Mouse (Mus musculus) G1E-ER4 (cell line): ENCODE data around the gene Ankrd23. TPM values are rescaled to one million over a fixed set of nuclear protein-coding genes. Genes with fewer than 3 reads are reported as not detected.

Experiments
- GATA1 ChIP-seq: IDR thresholded peaks from one replicate; pipeline ENCODE4 v1.8.0; 2012; ENCODE audit warnings: low read length, inconsistent platforms
- polyA plus RNA-seq: library from polyadenylated mRNA; stranded (reverse); fragments of >175 nt; gene quantifications from 2 replicates; pipeline ENCODE4 v1.2.3, GENCODE M21; 2012

Gene Ankrd23
- polyA plus RNA-seq, 1 experiment: 13.0 TPM

DNA sequence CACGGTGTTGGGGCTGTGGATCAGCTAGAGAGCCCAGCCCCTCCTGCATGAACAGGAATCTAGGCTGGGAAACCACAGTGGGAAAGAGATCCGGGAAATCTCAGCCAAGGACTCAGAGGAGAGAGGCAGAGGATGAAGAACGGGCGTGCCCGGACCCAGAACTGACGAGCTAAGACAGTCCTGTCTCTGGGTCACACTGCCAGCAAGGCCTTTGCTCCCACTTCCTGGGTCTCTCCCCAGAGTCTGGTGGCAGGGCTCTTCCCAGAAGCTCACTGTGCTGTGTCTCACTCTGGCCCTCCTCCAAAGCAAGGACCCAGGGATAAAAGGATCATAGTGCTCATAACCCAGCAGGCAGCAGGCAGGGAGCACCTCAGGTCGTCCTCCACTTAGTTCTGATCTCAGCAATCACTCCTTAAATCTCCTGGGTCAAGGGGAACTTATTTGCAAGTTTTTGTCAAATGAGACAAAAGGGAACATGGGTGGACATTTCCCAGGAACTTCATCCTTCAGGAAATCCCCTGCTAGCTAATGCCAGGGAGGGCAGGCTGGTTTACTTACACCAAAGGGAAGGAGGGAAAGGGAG, 33.1 kb upstream of the Ankrd23 start:
- TF ChIP-seq GATA1: no peak

DNA sequence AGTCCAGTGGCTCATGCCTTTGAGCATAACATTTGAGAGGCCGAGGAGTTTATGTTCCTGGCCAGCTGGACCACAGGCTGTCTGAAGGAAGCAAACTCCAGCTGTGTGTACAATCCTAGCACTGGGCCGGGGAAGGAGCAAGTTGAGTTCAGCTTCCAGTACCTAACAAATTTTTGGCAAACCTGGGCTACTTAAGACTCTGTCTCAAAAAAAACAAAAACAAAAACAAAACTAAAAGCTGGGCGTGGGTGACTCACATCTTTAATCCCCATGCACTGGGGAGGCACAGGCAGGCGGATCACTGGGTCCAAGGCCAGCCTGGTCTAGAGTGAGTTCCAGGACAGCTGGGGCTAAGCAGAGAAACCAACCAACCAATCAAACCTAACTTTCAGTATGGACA, 32.1 kb upstream of the Ankrd23 start:
- no peak for TF ChIP-seq GATA1

DNA sequence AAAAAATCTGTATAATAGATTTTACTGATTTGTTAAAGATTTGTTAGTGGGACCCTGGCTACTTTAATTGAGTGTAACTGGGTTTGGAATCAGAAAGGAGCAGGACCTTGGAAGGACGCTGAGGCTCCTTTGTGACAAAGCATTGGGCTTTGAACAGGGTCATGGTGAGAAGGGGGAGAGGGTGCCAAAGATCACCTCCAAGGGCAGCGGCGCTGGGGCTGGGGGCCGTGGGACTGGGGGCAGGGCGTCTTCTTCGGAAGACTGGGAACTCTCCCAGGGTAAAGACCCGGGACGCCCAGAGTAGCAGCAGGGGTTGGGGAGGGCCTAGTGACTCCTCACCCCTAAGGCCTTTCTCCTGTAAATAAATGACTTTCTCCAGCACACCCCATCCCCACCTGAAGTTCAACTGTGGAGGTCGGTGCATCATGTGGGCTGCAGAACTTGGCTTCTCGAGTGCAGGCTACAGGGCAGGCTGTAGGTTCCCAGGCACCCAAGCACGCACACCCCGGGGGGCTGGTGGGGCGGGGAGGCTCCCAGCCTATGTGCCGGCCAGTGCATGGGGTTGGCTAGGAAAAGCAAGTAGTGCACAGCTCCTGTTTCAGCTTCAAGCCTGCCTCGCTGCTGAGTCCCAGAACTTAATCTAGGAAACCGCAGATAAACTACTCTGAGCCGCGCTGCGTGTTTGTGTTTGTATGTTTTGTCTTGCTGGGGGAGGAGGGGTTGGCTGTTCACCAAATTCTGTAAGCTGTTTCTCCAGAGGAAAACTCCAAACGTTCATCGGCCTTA, 31.3 kb upstream of the Ankrd23 start:
- no peak for TF ChIP-seq GATA1

DNA sequence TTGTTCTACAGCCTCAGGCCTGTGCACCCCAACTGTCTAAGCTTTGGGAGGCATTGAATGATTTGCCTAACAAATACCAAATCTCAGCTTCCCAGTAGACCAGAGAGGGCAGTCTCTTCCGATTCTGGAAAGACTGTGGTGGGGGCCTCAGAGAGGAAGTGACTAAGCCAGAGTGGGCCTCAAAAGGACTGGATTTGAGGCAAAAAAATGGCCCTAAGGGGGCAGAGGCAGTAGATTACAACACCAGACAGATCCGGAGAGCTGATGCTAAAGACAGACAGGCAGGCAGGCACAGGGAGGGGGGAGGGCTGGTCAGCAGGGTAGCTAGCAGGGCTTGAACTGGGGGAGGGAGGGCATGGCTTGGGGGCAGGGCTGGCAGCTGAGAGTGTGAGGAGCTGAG, 29.7 kb upstream of the Ankrd23 start:
- no peak for TF ChIP-seq GATA1

DNA sequence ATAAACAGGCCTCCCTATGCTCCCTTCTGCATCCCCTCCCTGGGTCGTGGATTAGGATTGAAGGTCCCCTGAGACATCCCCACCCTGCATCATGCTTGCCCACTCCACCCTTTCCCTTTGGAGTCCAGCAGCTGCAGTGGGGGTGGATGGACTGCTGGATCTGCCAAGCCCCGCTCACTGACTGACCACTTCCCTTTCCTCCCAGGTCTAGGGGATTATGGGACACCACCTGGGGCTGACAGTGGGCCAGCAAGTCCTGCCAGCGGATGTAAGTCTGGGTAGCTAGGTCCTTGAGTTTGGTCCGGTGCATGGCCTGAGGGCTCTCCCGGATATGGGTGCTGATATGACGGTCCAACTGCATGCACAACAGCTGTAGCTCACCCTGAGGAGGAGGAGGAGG, 27.4 kb upstream of the Ankrd23 start:
- no peak for TF ChIP-seq GATA1

DNA sequence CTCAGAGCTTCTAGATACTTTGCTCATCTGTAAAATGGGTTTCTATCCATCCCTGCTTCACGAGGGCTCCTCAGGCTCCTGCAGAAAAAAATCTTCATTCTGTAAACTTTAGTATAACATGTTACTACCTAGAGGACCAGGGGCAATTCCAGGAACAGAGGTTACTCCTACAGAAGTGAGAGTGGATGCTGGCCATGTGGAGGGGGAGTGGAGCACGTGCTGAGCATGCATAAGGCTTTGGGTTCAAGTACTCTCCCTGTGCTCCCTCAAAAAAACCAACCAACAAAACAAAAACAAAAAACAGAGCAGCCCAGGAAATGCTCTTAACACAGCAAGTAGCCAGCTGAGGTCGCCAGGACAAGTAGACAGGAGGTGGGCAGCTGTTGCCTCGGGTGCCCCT, 26.9 kb upstream of the Ankrd23 start:
- no peak for TF ChIP-seq GATA1

DNA sequence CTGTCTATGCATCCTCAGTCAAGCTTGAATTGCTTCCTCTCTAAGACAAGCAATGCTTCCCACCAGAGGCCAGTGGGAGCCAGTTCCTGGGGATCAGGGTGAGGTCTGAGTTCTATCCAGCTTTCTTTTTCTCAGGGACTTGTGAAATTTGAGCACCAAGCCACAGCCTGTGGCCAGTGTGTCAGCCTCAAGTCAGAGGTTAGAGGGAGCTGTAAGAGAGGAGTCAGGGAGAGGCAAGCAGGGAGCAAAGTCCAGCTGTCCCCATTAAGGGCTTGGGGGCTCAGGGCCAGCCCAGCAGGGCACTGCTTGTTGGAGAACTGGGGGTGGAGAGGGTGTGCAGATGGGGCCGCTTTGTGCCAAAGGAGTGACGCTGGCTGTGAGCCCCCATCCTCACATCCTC, 26.5 kb upstream of the Ankrd23 start:
- TF ChIP-seq GATA1: no peak

DNA sequence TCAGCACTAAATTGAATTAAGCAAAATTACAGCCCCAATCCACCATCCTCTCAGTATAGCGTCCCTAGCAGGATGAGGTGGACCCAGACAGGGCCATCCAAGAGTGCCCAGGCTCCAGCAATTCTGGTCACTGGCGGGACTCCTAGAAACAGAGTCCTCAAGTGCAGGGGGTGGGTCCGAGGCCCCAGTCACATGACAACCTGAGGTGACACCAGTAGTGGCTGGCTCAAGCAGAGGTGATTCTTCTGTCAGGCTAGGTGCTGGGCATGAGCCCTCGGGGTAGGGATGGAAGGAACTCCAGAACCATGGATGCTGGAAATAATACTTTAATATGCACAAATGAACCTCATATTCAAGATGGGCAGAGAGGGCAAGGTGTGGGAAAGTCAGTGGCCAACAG, 25.7 kb upstream of the Ankrd23 start:
- no peak for TF ChIP-seq GATA1

DNA sequence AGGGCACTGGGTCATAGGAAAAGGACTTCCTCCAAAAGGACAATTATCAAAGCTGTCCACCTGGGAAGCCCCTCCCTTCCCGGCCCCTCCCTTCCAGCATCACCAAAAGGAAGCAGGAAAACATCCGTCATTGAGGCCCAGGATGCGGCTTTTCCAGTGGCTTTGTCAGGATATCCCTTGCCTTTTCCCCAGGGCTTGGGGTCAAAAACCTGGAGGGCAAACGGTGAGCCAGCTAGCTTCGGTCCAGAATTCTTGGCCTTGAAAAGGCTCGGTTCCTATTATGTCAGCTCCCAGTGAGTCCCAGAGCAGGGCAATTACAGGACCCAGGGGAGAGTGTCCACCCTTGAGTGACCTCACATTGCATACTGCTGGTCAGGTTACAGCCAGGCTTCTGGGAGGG, 24.2 kb upstream of the Ankrd23 start:
- TF ChIP-seq GATA1: no peak

DNA sequence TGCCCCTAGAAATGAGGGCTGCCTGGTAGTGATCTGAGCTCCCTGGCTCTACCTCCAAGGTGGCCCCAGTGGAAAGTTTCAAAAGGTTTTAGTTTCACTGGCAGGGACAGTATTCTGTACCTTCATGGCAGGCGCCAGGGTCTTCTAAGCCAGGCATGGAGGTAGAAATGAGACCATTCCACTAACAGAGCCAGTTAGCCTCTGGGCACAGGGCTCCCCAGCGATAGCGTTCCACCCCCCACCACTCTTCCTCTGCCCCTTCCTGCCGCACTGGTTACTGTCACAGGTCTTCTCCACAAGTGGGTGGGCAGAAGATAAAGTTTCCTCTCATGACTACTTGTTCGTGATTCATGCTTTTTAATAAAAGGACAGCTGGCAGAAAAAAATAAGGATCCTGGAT, 23.2 kb upstream of the Ankrd23 start:
- TF ChIP-seq GATA1: no peak

DNA sequence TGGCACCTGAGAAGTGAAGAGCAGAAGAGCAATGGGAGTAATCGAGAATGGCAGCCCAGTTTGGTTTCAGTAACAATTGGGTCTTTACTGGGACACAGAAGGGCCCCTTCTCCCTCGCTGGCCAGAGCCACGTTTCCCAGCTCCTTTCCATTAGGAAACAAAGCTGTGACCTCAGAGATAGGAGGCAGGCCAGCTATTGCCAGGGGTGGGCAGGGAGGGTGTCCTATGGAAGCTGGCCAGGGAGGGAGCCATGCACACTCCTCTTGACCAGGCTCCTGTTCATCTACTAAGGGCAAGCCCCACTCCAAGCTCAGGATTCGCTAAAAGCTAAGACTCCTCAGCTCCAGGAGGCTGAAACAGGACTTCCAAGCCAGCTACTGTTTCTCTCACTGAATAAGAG, 22.6 kb upstream of the Ankrd23 start:
- TF ChIP-seq GATA1: no peak

DNA sequence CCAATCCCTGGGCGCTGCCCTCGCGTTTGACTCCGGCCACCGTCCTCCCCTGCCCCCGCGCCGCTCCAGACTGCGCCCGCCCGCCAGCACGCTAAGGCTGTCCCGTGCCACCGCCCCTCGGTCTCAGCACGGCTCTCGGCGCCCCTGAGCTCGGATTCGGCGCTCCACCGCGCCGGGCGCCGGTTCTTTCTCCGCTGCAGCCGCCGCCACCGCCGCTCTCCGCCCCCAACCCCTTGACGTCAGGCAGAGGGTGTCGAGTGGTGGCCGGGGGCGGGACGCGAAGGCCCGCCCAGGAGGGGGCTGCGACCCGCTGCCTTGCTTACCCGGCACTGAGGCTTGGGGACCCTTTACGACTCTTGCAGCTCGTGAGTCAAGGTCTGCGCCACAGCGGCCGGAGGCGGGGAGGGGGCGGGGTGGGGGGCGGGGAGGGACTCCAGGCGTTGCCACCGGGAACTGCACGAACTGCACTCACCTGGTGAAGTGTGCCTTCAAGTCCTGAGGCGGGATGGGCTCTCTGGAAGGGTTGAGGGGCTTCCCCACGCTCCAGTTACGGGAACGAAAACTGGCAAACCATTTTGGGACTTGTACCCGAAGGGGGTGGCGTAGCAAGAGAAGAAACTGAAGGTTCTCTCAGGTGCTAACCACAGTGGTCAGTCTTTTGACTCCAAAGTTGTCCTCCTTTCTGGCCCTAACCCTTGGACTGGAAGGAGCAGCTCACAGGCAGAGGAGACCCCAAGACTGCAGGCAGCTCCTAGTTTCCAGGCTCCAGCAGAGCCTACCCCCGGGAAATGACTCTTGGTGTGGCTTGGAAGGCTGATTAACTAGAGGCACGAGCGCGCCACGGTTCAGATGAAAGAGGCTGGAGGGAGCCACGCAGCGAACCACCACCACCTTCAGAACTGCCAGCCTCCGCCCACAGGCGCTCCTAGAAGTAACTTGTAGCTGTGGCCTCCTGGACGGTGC, 21.6 kb upstream of the Ankrd23 start, which contains the start of gene Sema4c:
Gene Sema4c, minus strand, starts transcription at position 319 of the 963 bp plus-strand sequence.
- TF ChIP-seq GATA1: no peak

DNA sequence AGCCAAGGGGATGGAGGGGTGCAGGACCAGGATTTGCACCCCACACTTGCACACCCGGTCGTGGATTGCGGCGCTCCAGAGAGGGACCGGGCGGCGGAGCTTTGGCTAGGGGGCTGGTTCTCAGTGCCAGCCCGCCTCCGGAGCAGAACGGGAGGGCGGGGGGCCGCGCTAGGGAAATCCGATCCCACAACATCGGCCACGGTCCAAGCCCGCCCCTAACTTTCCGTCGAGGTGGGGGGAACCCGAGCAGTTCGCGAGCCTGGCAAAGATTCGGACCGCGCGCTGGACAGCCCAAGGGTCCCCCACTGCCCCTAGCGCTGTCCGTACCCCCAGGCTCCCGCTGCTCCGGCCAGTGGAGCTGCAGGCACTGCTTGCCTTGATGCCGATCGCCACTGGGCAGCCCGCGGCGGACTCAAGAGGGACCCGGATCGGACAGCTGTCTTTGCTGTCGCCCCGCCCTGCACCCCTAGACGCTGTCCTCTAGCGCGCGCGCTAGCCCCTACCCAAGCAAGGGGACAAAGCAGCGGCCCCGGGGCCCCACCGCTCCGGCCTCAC, 20.9 kb upstream of the Ankrd23 start:
- TF ChIP-seq GATA1: no peak

DNA sequence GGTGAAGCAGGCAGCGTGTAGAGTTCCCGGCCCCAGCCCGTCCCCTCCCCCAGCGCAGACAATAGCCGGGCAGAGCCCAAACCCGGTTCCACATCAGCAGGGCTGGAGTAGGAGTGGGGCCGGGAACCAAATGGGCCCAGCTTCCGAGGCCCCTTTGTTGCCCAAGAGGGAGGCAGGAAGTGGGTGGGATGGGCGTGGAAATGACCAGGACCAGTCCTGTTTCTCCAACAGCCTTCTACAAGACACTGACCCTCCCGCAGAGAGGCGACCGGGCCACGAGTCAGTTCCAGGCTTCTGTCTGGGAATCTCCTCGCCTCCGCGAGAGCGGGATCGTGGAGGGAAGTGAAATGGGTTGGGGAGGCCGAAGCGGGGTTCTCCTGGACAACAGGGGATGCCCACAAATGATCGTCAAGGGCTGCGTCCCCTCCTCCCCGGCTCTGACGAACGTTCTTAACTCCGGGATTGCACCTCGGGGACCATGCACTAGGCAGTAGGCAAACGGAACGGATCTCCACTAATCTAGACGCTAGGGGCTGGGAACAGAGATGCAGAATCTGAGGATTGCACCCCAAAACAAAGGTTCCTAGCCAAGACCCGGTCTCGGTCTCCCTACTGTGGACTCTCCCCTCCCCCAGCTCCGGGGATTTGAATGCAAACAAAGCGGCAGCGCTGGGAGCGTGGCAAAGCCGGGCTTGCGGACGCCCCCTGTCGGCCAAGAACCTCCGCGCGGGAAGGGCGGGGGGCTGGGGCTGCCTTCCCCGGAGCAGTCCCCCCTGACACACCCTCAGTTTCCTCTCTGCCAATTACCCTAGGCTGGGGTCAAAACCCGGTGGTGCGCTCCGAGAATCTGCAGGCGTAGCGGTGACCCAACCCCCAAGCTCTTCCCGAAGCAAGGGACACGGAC, 20.1 kb upstream of the Ankrd23 start:
- TF ChIP-seq GATA1: no peak
